Mouse (Mus musculus) heart, postnatal 0 days (tissue): ENCODE measurements around the gene Selenos. TPM values are rescaled to one million over a fixed set of nuclear protein-coding genes. Genes with fewer than 3 reads are reported as not detected.
A peak's percentile ranks its signal among the peaks of the same experiment; 100 is the strongest.

Experiments used
- ATAC-seq: fragments of 200-750 bp; cut with Nextera tagmentation; 2 replicates; pipeline ENCODE4 v1.8.0; 2017; ENCODE audit warnings: low read depth, moderate number of reproducible peaks, moderate library complexity; ENCODE audit not compliant: insufficient read depth
- DNase-seq: peaks from one replicate; pipeline ENCODE4 v3.0.0-alpha.2; 2016; ENCODE audit warnings: low spot score
- H3K27ac ChIP-seq: fragments of 300-500 bp; sonication (generic); 2 replicates; pipeline ENCODE4 v1.5.1; 2014; ENCODE audit warnings: low read depth, mild to moderate bottlenecking
- H3K27me3 ChIP-seq: fragments of 300-500 bp; sonication (generic); 2 replicates; pipeline ENCODE4 v1.6.1; 2014; ENCODE audit warnings: low read length, mixed read lengths; ENCODE audit not compliant: control insufficient read depth, insufficient read depth
- H3K36me3 ChIP-seq: fragments of 300-500 bp; sonication (generic); replicated peaks from 2 replicates; pipeline ENCODE4 v1.6.1; 2014; ENCODE audit warnings: low read length, mixed read lengths; ENCODE audit not compliant: control insufficient read depth, insufficient read depth
- H3K4me1 ChIP-seq: fragments of 300-500 bp; sonication (generic); 2 replicates; pipeline ENCODE4 v1.6.1; 2014; ENCODE audit warnings: antibody characterized with exemption; ENCODE audit not compliant: control insufficient read depth, insufficient read depth
- H3K4me2 ChIP-seq: fragments of 300-500 bp; sonication (generic); 2 replicates; pipeline ENCODE4 v1.6.1; 2014; ENCODE audit warnings: low read depth, mild to moderate bottlenecking, low read length, moderate library complexity
- H3K4me3 ChIP-seq: fragments of 300-500 bp; sonication (generic); 2 replicates; pipeline ENCODE4 v1.5.1; 2014; ENCODE audit warnings: low read depth, low read length
- H3K9ac ChIP-seq: fragments of 300-500 bp; sonication (generic); replicated peaks from 2 replicates; pipeline ENCODE4 v1.6.1; 2014; ENCODE audit warnings: low read depth, low read length, mixed read lengths
- H3K9me3 ChIP-seq: fragments of 300-500 bp; sonication (generic); replicated peaks from 2 replicates; pipeline ENCODE4 v1.6.1; 2016; ENCODE audit warnings: low read length; ENCODE audit not compliant: control insufficient read depth
- CTCF ChIP-seq: IDR thresholded peaks from 2 replicates; pipeline ENCODE4 v1.5.1; 2016; ENCODE audit warnings: antibody characterized with exemption, control low read depth, low read depth
- EP300 ChIP-seq: IDR thresholded peaks from 2 replicates; pipeline ENCODE4 v1.6.1; 2016; ENCODE audit warnings: antibody characterized with exemption, low read depth
- WGBS: fragments of 180-500 bp; shearing (Covaris S2); extraction: QIAGEN DNeasy Blood & Tissue Kit; methylation state at CpG from one replicate; pipeline ENCODE4 v1.1.7; 2014; 5-methylcytosine and 5-hydroxymethylcytosine counted together
- polyA plus RNA-seq: library from polyadenylated mRNA; unstranded; fragments of >200 nt; fragmentation: Nextera tagmentation; extraction: Ambion mirVana; gene quantifications from 2 replicates; pipeline ENCODE4 v1.2.1, GENCODE M21; 2015
- total RNA-seq: library from RNA; depleted of rRNA; stranded (reverse); fragments of >200 nt; gene quantifications from 2 replicates; pipeline ENCODE4 v1.2.3, GENCODE M21; 2014; ENCODE audit warnings: low replicate concordance

Gene Selenos
- total and polyA plus RNA-seq, 2 experiments from 2014 or later: 30.7 to 66.3 TPM

- DNase-seq (peak; percentile 83), ATAC-seq (peak; percentile 85)
- peak within 1 kb of the TSS; percentile 79 for H3K9ac ChIP-seq
- H3K4me3 ChIP-seq: peak within 1 kb of the TSS; percentile 80
- no peaks in the 10 kb centered on the region for H3K27me3 ChIP-seq
- H3K4me1 ChIP-seq: peaks cover 16% of the 10 kb centered on the region
- TF ChIP-seq EP300: 0 out of 2 replicates have a peak, but pooled peaks have one; percentile 19
- no peak for TF ChIP-seq CTCF
- under 1% methylated on average over 85 of the region's 123 CpGs for WGBS
- H3K4me2 ChIP-seq: peak within 1 kb of the TSS; percentile 82
- H3K9me3 ChIP-seq: no peaks in the 10 kb centered on the region
- H3K36me3 ChIP-seq: no peaks in the 10 kb centered on the region
- H3K27ac ChIP-seq: peak within 1 kb of the TSS; percentile 84
These were observed 29.8 kb downstream of the Selenos start, which contains the start of gene Chsy1 for GRCm38 (mm10) chr7:66108961-66109854. TSS of gene Chsy1 (plus strand) at chr7:66109515.

GRCm38 (mm10) chr7:66109855-66110635 lies 30.6 kb downstream of the Selenos start:
- H3K36me3 ChIP-seq: no peaks in the 10 kb centered on the region
- peak overlapping the region; percentile 80 for H3K4me3 ChIP-seq
- WGBS: under 1% methylated on average over 55 of the region's 77 CpGs
- DNase-seq (no peak), ATAC-seq (peak; percentile 3)
- peaks cover 16% of the 10 kb centered on the region for H3K4me1 ChIP-seq
- TF ChIP-seq CTCF (no peak), EP300 (no peak)
- H3K27me3 ChIP-seq: no peaks in the 10 kb centered on the region
- peak overlapping the region; percentile 82 for H3K4me2 ChIP-seq
- H3K9me3 ChIP-seq: no peaks in the 10 kb centered on the region
- peak overlapping the region; percentile 79 for H3K9ac ChIP-seq
- peak overlapping the region; percentile 84 for H3K27ac ChIP-seq

- ATAC-seq: no peak
- WGBS: 6% methylated on average over 10 of the region's 10 CpGs
- TF ChIP-seq CTCF: no peak
- no peak for TF ChIP-seq EP300
These were observed 31.2 kb downstream of the Selenos start for GRCm38 (mm10) chr7:66110636-66111112.

GRCm38 (mm10) chr7:66111211-66111610 lies 31.8 kb downstream of the Selenos start:
- no peaks in the 10 kb centered on the region for H3K9me3 ChIP-seq
- no peak overlapping the region for H3K27ac ChIP-seq
- TF ChIP-seq CTCF (no peak), EP300 (no peak)
- WGBS: 64% methylated on average over 10 of the region's 10 CpGs
- peak overlapping the region; percentile 79; the same call in 1 of the 2 replicates for H3K9ac ChIP-seq
- DNase-seq (no peak), ATAC-seq (no peak)
- H3K4me1 ChIP-seq: peaks cover 20% of the 10 kb centered on the region
- H3K27me3 ChIP-seq: no peaks in the 10 kb centered on the region
- H3K4me3 ChIP-seq: peak overlapping the region; percentile 80
- H3K36me3 ChIP-seq: no peaks in the 10 kb centered on the region
- peak overlapping the region; percentile 82 for H3K4me2 ChIP-seq

More at GRCm38 (mm10) chr7:66110636-66111112, 31.2 kb downstream of the Selenos start:
- DNase-seq: no peak
- H3K27me3 ChIP-seq: no peaks in the 10 kb centered on the region
- no peaks in the 10 kb centered on the region for H3K9me3 ChIP-seq
- H3K4me3 ChIP-seq: peak overlapping the region; percentile 80
- H3K27ac ChIP-seq: peak overlapping the region; percentile 84
- peak overlapping the region; percentile 82 for H3K4me2 ChIP-seq
- H3K9ac ChIP-seq: peak overlapping the region; percentile 79
- H3K36me3 ChIP-seq: no peaks in the 10 kb centered on the region
- peaks cover 16% of the 10 kb centered on the region for H3K4me1 ChIP-seq

GRCm38 (mm10) chr7:66113561-66113960 lies 34.1 kb downstream of the Selenos start:
- no peaks in the 10 kb centered on the region for H3K9me3 ChIP-seq
- 75% methylated on average over 3 of the region's 3 CpGs for WGBS
- TF ChIP-seq CTCF: no peak
- no peak for TF ChIP-seq EP300
- H3K27ac ChIP-seq: no peak overlapping the region
- H3K9ac ChIP-seq: no peak overlapping the region
- no peaks in the 10 kb centered on the region for H3K36me3 ChIP-seq
- DNase-seq (no peak), ATAC-seq (no peak)
- H3K4me2 ChIP-seq: no peak overlapping the region
- H3K27me3 ChIP-seq: no peaks in the 10 kb centered on the region
- peaks cover 27% of the 10 kb centered on the region for H3K4me1 ChIP-seq
- H3K4me3 ChIP-seq: no peak overlapping the region
